Mouse (Mus musculus) midbrain, postnatal 0 days (tissue): ENCODE measurements around the gene Crybb1. TPM values are rescaled to one million over a fixed set of nuclear protein-coding genes. Genes with fewer than 3 reads are reported as not detected.

ENCODE experiments used
- ATAC-seq: fragments of 200-750 bp; cut with Nextera tagmentation; 2 replicates; pipeline ENCODE4 v1.8.0; 2017; ENCODE audit warnings: moderate number of reproducible peaks, mild to moderate bottlenecking, moderate TSS enrichment, moderate library complexity; ENCODE audit not compliant: low FRiP score
- DNase-seq: peaks from one replicate; pipeline ENCODE4 v3.0.0-alpha.2; 2015; ENCODE audit warnings: low spot score
- H3K27ac ChIP-seq: fragments of 300-500 bp; sonication (generic); 2 replicates; pipeline ENCODE4 v1.5.1; 2014; ENCODE audit warnings: low read depth, mild to moderate bottlenecking, low read length, mixed read lengths
- H3K27me3 ChIP-seq: fragments of 300-500 bp; sonication (generic); 2 replicates; pipeline ENCODE4 v1.6.1; 2014; ENCODE audit warnings: low read length, control low read depth, mixed read lengths; ENCODE audit not compliant: insufficient read depth
- H3K36me3 ChIP-seq: fragments of 300-500 bp; sonication (generic); 2 replicates; pipeline ENCODE4 v1.6.1; 2014; ENCODE audit warnings: low read length, control low read depth, mixed read lengths; ENCODE audit not compliant: insufficient read depth
- H3K4me1 ChIP-seq: fragments of 300-500 bp; sonication (generic); 2 replicates; pipeline ENCODE4 v1.6.1; 2014; ENCODE audit warnings: mild to moderate bottlenecking, control low read depth, antibody characterized with exemption, low read length, mixed read lengths; ENCODE audit not compliant: insufficient read depth
- H3K4me2 ChIP-seq: fragments of 300-500 bp; sonication (generic); 2 replicates; pipeline ENCODE4 v1.6.1; 2014; ENCODE audit warnings: low read depth, mild to moderate bottlenecking, low read length, mixed read lengths; ENCODE audit not compliant: poor library complexity, severe bottlenecking
- H3K4me3 ChIP-seq: fragments of 300-500 bp; sonication (generic); 2 replicates; pipeline ENCODE4 v1.5.1; 2014; ENCODE audit warnings: low read depth, mild to moderate bottlenecking, low read length, moderate library complexity
- H3K9ac ChIP-seq: fragments of 300-500 bp; sonication (generic); replicated peaks from 2 replicates; pipeline ENCODE4 v1.6.1; 2014; ENCODE audit warnings: mild to moderate bottlenecking, low read length, moderate library complexity, mixed read lengths; ENCODE audit not compliant: poor library complexity, severe bottlenecking
- H3K9me3 ChIP-seq: fragments of 300-500 bp; sonication (generic); 2 replicates; pipeline ENCODE4 v1.6.1; 2016; ENCODE audit warnings: low read length, control low read depth
- CTCF ChIP-seq: IDR thresholded peaks from 2 replicates; pipeline ENCODE4 v1.5.1; 2016; ENCODE audit warnings: antibody characterized with exemption, mild to moderate bottlenecking
- WGBS: fragments of 180-500 bp; shearing (Covaris S2); extraction: QIAGEN DNeasy Blood & Tissue Kit; methylation state at CpG from one replicate; pipeline ENCODE4 v1.1.7; 2014; 5-methylcytosine and 5-hydroxymethylcytosine counted together
- polyA plus RNA-seq: library from polyadenylated mRNA; unstranded; fragments of >200 nt; fragmentation: Nextera tagmentation; extraction: Ambion mirVana; gene quantifications from 2 replicates; pipeline ENCODE4 v1.2.1, GENCODE M21; 2015
- total RNA-seq: library from RNA; depleted of rRNA; stranded (reverse); fragments of >200 nt; gene quantifications from 2 replicates; pipeline ENCODE4 v1.2.3, GENCODE M21; 2014; rRNA removed

The Crybb1 gene
- total and polyA plus RNA-seq, 2 experiments from 2014 or later, result 11.5 to 13.2 TPM

- H3K36me3 ChIP-seq, result no peaks in the 10 kb centered on the region
- no peak overlapping the region for H3K4me2 ChIP-seq
- TF ChIP-seq CTCF, result no peak
- DNase-seq, result no peak
- 91% methylated on average over 5 of the region's 5 CpGs for WGBS
- no peak overlapping the region for H3K4me3 ChIP-seq
- H3K9ac ChIP-seq, result no peak overlapping the region
- no peak for ATAC-seq
- H3K27me3 ChIP-seq, result no peaks in the 10 kb centered on the region
- no peaks in the 10 kb centered on the region for H3K9me3 ChIP-seq
- no peak overlapping the region for H3K27ac ChIP-seq
- H3K4me1 ChIP-seq, result no peaks in the 10 kb centered on the region
These were observed 46.7 kb downstream of the Crybb1 start for GRCm38 (mm10) chr5:112302310-112302709.

DNA sequence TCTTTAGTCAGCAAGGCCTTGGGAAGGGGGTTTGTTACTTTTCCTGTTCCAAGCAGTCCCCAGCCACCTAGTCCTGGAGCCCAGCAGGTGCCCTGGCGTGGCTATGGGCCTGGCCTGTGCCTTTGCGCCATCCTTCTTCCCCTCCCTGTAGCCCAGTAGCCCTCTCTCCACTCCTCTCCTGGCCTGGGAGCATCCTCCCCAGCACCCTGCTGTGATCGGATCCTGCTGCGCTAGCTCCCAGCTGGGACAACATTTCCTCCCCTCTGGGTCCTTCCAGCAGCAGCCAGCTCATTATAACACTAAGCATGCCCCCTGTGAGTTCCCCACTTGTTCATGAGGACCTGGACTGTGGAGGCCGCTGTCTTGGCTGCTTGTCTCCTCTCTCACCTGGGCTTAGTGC lies 50.2 kb downstream of the Crybb1 start:
- Histone ChIP-seq H3K9me3 (no peaks in the 10 kb centered on the region), H3K9ac (no peak overlapping the region), H3K4me1 (no peaks in the 10 kb centered on the region), H3K4me2 (no peak overlapping the region), H3K4me3 (no peak overlapping the region), H3K36me3 (peaks cover 31% of the 10 kb centered on the region), H3K27me3 (no peaks in the 10 kb centered on the region), H3K27ac (no peak overlapping the region)
- ATAC-seq, result no peak; the same call in 1 of the 2 replicates
- 55% methylated on average over 5 of the region's 5 CpGs for WGBS
- no peak for DNase-seq
- TF ChIP-seq CTCF, result no peak

- no peaks in the 10 kb centered on the region for H3K9me3 ChIP-seq
- TF ChIP-seq CTCF, result no peak
- peak; percentile 65 for DNase-seq
- H3K9ac ChIP-seq, result 0 out of 2 replicates have a peak overlapping the region, but pooled peaks have one; percentile 24
- H3K27me3 ChIP-seq, result no peaks in the 10 kb centered on the region
- no peak overlapping the region for H3K4me2 ChIP-seq
- peak; percentile 59; the same call in 1 of the 2 replicates for ATAC-seq
- H3K36me3 ChIP-seq, result peaks cover 49% of the 10 kb centered on the region
- no peaks in the 10 kb centered on the region for H3K4me1 ChIP-seq
- peak overlapping the region; percentile 63 for H3K27ac ChIP-seq
- 44% methylated on average over 11 of the region's 11 CpGs for WGBS
- H3K4me3 ChIP-seq, result no peak overlapping the region
These were observed 57.7 kb downstream of the Crybb1 start for GRCm38 (mm10) chr5:112313222-112313885.

DNA sequence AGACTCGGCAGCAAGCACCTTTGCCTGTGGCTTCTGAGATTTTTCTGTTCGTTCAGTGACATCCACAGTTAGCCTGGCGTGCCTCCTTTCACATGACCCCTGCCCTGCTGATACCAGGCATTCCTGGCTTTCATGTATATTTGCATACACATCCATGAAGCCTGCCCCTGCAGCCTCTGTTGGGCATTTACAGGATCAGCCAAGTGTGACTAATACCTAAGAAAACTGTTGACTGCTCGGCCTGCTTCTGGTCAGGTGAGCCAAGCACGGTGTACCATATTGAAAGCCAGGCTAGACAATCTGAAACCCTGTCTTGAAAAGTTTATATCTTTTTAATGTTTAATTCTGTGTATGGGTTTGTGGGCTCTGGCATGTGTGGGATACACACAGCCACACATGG lies 60.9 kb downstream of the Crybb1 start:
- Histone ChIP-seq H3K4me2 (no peak overlapping the region), H3K36me3 (peaks cover 20% of the 10 kb centered on the region), H3K4me3 (no peak overlapping the region), H3K4me1 (no peaks in the 10 kb centered on the region), H3K9ac (no peak overlapping the region), H3K9me3 (no peaks in the 10 kb centered on the region), H3K27ac (no peak overlapping the region), H3K27me3 (no peaks in the 10 kb centered on the region)
- no peak for TF ChIP-seq CTCF
- DNase-seq (no peak), ATAC-seq (no peak)
- WGBS, result 55% methylated on average over 5 of the region's 5 CpGs

- Histone ChIP-seq H3K4me2 (no peak overlapping the region), H3K9me3 (no peaks in the 10 kb centered on the region), H3K9ac (no peak overlapping the region), H3K27me3 (no peaks in the 10 kb centered on the region), H3K4me3 (no peak overlapping the region), H3K4me1 (no peaks in the 10 kb centered on the region), H3K27ac (no peak overlapping the region), H3K36me3 (peaks cover 20% of the 10 kb centered on the region)
- no peak for TF ChIP-seq CTCF
- no peak for ATAC-seq
- 63% methylated on average over 5 of the region's 5 CpGs for WGBS
- no peak for DNase-seq
These were observed 61.7 kb downstream of the Crybb1 start for GRCm38 (mm10) chr5:112317328-112317727.

Other genes with a start within 250 kb of the Crybb1 start
- gene Cryba4, start 3.3 kb upstream of the Crybb1 start, total RNA-seq, result 1.6 and 2.4 TPM in 2 replicates
- 2.5 and 2.9 TPM in 2 replicates for gene Cryba4, start 3.3 kb upstream of the Crybb1 start, polyA plus RNA-seq
- 37.3 and 41.1 TPM in 2 replicates for gene Tpst2, start 20.9 kb downstream of the Crybb1 start, total RNA-seq
- gene Tpst2, start 20.9 kb downstream of the Crybb1 start, polyA plus RNA-seq, result 37.1 and 37.8 TPM in 2 replicates
- gene Tfip11, start 70.5 kb downstream of the Crybb1 start, total RNA-seq, result 19.8 and 20.8 TPM in 2 replicates
- 27.4 and 29.0 TPM in 2 replicates for gene Tfip11, start 70.5 kb downstream of the Crybb1 start, polyA plus RNA-seq
- gene Srrd, start 87.2 kb downstream of the Crybb1 start, total RNA-seq, result 60.5 and 69.6 TPM in 2 replicates
- 49.0 and 59.3 TPM in 2 replicates for gene Srrd, start 87.2 kb downstream of the Crybb1 start, polyA plus RNA-seq
- gene Hps4, start 87.3 kb downstream of the Crybb1 start, total RNA-seq, result 34.9 and 41.1 TPM in 2 replicates
- gene Hps4, start 87.3 kb downstream of the Crybb1 start, polyA plus RNA-seq, result 36.1 and 36.4 TPM in 2 replicates
- not detected in 2 replicates for gene Gm6583, start 100.2 kb downstream of the Crybb1 start, total RNA-seq
- 0.12 TPM in 1 of 2 replicates, not detected in the other for gene Gm6583, start 100.2 kb downstream of the Crybb1 start, polyA plus RNA-seq
- gene Asphd2, start 139.1 kb downstream of the Crybb1 start, total RNA-seq, result 167 and 192 TPM in 2 replicates
- 153 and 162 TPM in 2 replicates for gene Asphd2, start 139.1 kb downstream of the Crybb1 start, polyA plus RNA-seq
- gene Gm6588, start 193.6 kb downstream of the Crybb1 start, total RNA-seq, result not detected in 2 replicates
- gene Gm6588, start 193.6 kb downstream of the Crybb1 start, polyA plus RNA-seq, result 0.29 and 0.39 TPM in 2 replicates